Mouse (Mus musculus) embryonic fibroblast, embryonic 13.5 days (primary cell): ENCODE data around the gene Slc1a4. TPM values are rescaled to one million over a fixed set of nuclear protein-coding genes. Genes with fewer than 3 reads are reported as not detected.

Experiments used
- H3K27ac ChIP-seq: 2 replicates; pipeline ENCODE4 v1.5.1; 2012; ENCODE audit warnings: low read length, control low read depth, inconsistent platforms; ENCODE audit not compliant: insufficient read depth
- H3K4me1 ChIP-seq: 2 replicates; pipeline ENCODE4 v1.6.1; 2011; ENCODE audit warnings: low read length; ENCODE audit not compliant: control insufficient read depth, insufficient read depth
- H3K4me3 ChIP-seq: 2 replicates; pipeline ENCODE4 v1.5.1; 2011; ENCODE audit warnings: mild to moderate bottlenecking, control low read depth, low read length; ENCODE audit not compliant: insufficient read depth
- CTCF ChIP-seq: IDR thresholded peaks from 2 replicates; pipeline ENCODE4 v1.5.1; 2011; ENCODE audit warnings: mild to moderate bottlenecking, control low read depth, low read length, moderate library complexity, borderline replicate concordance; ENCODE audit not compliant: insufficient read depth
- POLR2A ChIP-seq: IDR thresholded peaks from 2 replicates; pipeline ENCODE4 v1.6.1; 2011; ENCODE audit warnings: low read depth, mild to moderate bottlenecking, control low read depth, low read length, moderate library complexity
- polyA plus RNA-seq: library from polyadenylated mRNA; stranded (reverse); fragments of >200 nt; gene quantifications from 2 replicates; pipeline ENCODE4 v1.2.4, GENCODE M21; 2011; ENCODE audit warnings: low read depth; ENCODE audit not compliant: missing spikeins, insufficient read length

Gene Slc1a4
- 45.2 and 61.5 TPM in 2 replicates for polyA plus RNA-seq

GRCm38 (mm10) chr11:20332561-20333514 lies at the start of gene Slc1a4:
Gene Slc1a4 (minus strand): TSS chr11:20332713.
- Histone ChIP-seq H3K4me3 (peak within 1 kb of the TSS; percentile 80), H3K4me1 (peaks cover 5% of the 10 kb centered on the region), H3K27ac (peak within 1 kb of the TSS; percentile 88)
- TF ChIP-seq CTCF (peak; percentile 86), POLR2A (peak; percentile 94)

- Histone ChIP-seq H3K4me3 (no peak overlapping the region), H3K27ac (no peak overlapping the region), H3K4me1 (no peaks in the 10 kb centered on the region)
- TF ChIP-seq CTCF = no peak
- TF ChIP-seq POLR2A = no peak
Measured at GRCm38 (mm10) chr11:20380106-20380505, 47.6 kb upstream of the Slc1a4 start.

GRCm38 (mm10) chr11:20376642-20377041 lies 44.1 kb upstream of the Slc1a4 start:
- Histone ChIP-seq H3K4me3 (no peak overlapping the region), H3K4me1 (no peaks in the 10 kb centered on the region), H3K27ac (no peak overlapping the region)
- TF ChIP-seq CTCF = no peak

- no peak overlapping the region for H3K27ac ChIP-seq
- H3K4me3 ChIP-seq = no peak overlapping the region
- peaks cover 3% of the 10 kb centered on the region for H3K4me1 ChIP-seq
- TF ChIP-seq POLR2A = no peak
- no peak for TF ChIP-seq CTCF
Measured at GRCm38 (mm10) chr11:20372616-20373211, 40.2 kb upstream of the Slc1a4 start.

DNA sequence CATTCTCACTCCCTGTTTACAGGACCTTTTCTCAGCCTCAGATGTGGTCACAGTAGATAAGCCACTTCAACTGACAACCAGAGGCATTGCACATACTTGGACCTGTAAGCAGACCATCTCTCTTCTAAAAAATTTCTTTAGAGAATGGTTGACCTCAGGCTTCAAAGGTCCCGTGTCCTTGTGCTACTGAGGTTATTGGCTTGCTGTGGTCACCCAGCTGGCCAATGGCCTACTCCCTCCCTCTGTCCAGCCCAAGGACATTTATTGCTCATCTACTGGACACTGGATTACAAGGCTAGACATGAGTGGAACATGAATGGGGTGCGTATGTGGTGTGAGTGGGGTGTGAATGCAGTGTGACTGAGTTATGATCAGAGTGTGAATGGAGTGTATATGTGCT lies 38.0 kb upstream of the Slc1a4 start:
- Histone ChIP-seq H3K4me1 (peaks cover 3% of the 10 kb centered on the region), H3K4me3 (no peak overlapping the region), H3K27ac (no peak overlapping the region)
- TF ChIP-seq POLR2A = no peak
- TF ChIP-seq CTCF = no peak

DNA sequence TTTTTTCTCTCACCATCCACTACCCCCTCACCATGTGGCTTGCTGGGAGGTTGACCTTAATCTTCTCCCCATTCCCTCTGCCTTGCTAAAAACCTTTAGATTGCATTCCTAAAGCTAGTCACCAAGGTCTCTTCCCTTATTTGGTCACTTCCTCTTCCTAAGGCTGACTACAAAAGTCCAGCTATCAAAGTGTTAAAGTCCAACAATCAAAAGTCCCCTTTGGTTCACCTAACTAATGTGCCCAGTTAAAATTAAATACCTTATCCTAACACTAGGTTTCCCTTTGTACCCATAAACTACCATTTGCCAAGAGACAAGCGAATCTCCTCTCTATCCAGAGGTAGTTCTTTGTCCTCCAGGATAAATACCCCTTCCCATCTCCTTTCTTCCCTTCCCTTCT lies 33.9 kb upstream of the Slc1a4 start:
- Histone ChIP-seq H3K27ac (no peak overlapping the region), H3K4me3 (no peak overlapping the region), H3K4me1 (peaks cover 2% of the 10 kb centered on the region)
- no peak for TF ChIP-seq CTCF
- TF ChIP-seq POLR2A = no peak

DNA sequence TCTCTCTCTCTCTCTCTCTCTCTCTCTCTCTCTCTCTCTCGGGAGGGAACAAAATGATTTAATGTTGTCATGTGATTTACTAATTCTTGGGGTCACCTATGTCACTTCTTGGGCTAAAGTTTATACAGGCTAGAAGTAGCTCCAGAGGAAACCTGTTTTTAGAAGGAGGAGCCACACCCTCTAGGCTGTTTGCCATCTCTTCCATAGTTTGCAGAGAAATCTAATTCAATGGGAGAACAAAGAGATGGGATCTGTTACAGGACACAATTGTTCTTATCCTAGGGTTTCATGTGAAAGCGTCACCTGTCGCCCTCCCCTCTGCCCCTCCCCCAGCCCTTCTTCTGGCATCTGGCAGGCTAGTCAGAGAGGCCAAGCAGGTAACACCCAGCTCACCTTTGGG lies 28.8 kb upstream of the Slc1a4 start:
- TF ChIP-seq CTCF = no peak
- TF ChIP-seq POLR2A = no peak
- no peak overlapping the region for H3K4me3 ChIP-seq
- no peaks in the 10 kb centered on the region for H3K4me1 ChIP-seq
- no peak overlapping the region for H3K27ac ChIP-seq

DNA sequence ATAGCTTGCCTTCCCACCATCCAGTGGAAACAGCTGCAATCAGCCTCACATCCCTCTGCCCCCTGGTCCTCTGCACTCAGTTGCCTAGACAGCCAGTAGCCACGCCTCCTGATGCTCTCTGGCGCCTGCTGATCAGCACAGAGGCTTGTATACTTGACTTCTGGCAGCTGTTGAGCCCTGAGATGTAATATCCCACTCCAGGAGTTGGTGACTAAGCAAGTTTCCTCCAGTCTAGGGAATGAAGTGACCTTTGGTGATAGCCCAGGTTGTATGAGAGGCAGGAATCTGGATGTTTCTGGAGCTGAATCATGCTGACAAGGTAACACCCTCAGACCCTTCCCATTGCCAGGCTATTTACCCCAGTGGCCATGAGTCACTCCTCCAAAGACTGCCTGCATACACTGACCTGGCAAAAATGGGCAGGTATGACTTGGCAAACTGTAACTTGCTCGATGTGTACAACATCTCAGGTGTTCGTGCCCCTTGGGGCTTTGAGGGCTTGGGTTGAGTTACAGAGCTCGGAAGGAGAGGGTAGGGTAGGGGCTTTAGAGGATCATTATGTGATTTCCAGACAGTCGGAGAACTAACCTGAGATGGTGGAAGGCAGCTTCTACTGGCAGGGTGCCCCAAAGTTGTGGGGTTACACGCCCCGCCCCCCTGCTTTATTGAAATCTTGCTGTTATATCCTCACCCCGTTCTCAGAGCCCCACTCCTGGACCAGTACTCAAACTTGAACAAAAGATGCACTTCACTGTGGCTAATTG lies 25.4 kb upstream of the Slc1a4 start:
- Histone ChIP-seq H3K4me3 (no peak overlapping the region), H3K4me1 (no peaks in the 10 kb centered on the region), H3K27ac (no peak overlapping the region)
- TF ChIP-seq CTCF (no peak), POLR2A (no peak)

DNA sequence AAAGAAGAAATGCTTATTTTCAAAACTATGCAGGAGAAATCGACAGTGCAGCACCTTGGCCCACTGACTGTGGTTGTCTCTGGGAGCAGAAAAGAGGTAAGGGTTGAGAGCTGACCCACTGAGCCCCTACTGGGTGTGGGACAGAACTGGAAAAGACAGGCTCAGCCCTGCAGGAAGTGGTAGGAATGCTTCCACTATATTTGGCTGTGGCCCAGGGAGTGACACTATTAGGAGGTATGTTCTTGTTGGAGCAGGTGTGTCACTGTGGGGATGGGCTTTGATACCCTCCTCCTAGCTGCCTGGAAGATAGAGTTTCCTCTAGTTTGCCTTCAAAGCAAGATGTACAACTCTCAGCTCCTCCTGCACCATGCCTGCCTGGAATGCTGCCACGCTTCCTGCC lies 16.0 kb upstream of the Slc1a4 start:
- Histone ChIP-seq H3K4me1 (no peaks in the 10 kb centered on the region; the same call in 1 of the 2 replicates), H3K4me3 (no peak overlapping the region), H3K27ac (no peak overlapping the region)
- TF ChIP-seq CTCF = no peak
- TF ChIP-seq POLR2A = no peak
